Mouse (Mus musculus): ENCODE measurements around the gene Dhx58. TPM values are rescaled to one million over a fixed set of nuclear protein-coding genes. Genes with fewer than 3 reads are reported as not detected.
A peak's percentile ranks its signal among the peaks of the same experiment; 100 is the strongest.

Dhx58 gene
- polyA plus RNA-seq, 1 experiment = 34.6 TPM

- no peak for TF ChIP-seq CTCF (IDR thresholded peaks at IDR 0.05; ENCODE audit: control insufficient read depth, insufficient read depth, low read length)
- TF ChIP-seq POLR2A (IDR thresholded peaks at IDR 0.05; ENCODE audit: borderline replicate concordance, control insufficient read depth, low read depth, low read length) = no peak
- WGBS = 32% methylated on average over 5 of the region's 5 CpGs
- peak overlapping the region; percentile 27; the same call in 1 of the 2 replicates for H3K27ac ChIP-seq (ENCODE audit: control insufficient read depth, insufficient read depth, low read depth, low read length, poor library complexity)
- peaks cover 18% of the 10 kb centered on the region for H3K4me1 ChIP-seq (ENCODE audit: control insufficient read depth, insufficient read depth, low read length)
- no peak overlapping the region for H3K4me3 ChIP-seq (replicated peaks; ENCODE audit: control insufficient read depth, low read depth, low read length)
These were observed 16.3 kb upstream of the Dhx58 start for GRCm38 (mm10) chr11:100720345-100720744.

GRCm38 (mm10) chr11:100719893-100720292 is 15.8 kb upstream of the Dhx58 start:
- 83% methylated on average over 11 of the region's 11 CpGs for WGBS
- no peak overlapping the region for H3K4me3 ChIP-seq (replicated peaks; ENCODE audit: control insufficient read depth, low read depth, low read length)
- peaks cover 14% of the 10 kb centered on the region for H3K4me1 ChIP-seq (ENCODE audit: control insufficient read depth, insufficient read depth, low read length)
- no peak for TF ChIP-seq CTCF (IDR thresholded peaks at IDR 0.05; ENCODE audit: control insufficient read depth, insufficient read depth, low read length)
- TF ChIP-seq POLR2A (IDR thresholded peaks at IDR 0.05; ENCODE audit: borderline replicate concordance, control insufficient read depth, low read depth, low read length) = no peak
- H3K27ac ChIP-seq (ENCODE audit: control insufficient read depth, insufficient read depth, low read depth, low read length, poor library complexity) = no peak overlapping the region

GRCm38 (mm10) chr11:100719312-100719711 is 15.2 kb upstream of the Dhx58 start:
- TF ChIP-seq CTCF (IDR thresholded peaks at IDR 0.05; ENCODE audit: control insufficient read depth, insufficient read depth, low read length) = no peak
- no peak for TF ChIP-seq POLR2A (IDR thresholded peaks at IDR 0.05; ENCODE audit: borderline replicate concordance, control insufficient read depth, low read depth, low read length)
- WGBS = 61% methylated on average over 3 of the region's 3 CpGs
- H3K4me1 ChIP-seq (ENCODE audit: control insufficient read depth, insufficient read depth, low read length) = peaks cover 12% of the 10 kb centered on the region
- no peak overlapping the region for H3K27ac ChIP-seq (ENCODE audit: control insufficient read depth, insufficient read depth, low read depth, low read length, poor library complexity)
- H3K4me3 ChIP-seq (replicated peaks; ENCODE audit: control insufficient read depth, low read depth, low read length) = no peak overlapping the region

GRCm38 (mm10) chr11:100718866-100719265 is 14.8 kb upstream of the Dhx58 start:
- Histone ChIP-seq H3K4me1 (ENCODE audit: control insufficient read depth, insufficient read depth, low read length) (peaks cover 12% of the 10 kb centered on the region), H3K27ac (ENCODE audit: control insufficient read depth, insufficient read depth, low read depth, low read length, poor library complexity) (no peak overlapping the region), H3K4me3 (replicated peaks; ENCODE audit: control insufficient read depth, low read depth, low read length) (no peak overlapping the region)
- TF ChIP-seq POLR2A (IDR thresholded peaks at IDR 0.05; ENCODE audit: borderline replicate concordance, control insufficient read depth, low read depth, low read length) (no peak), CTCF (IDR thresholded peaks at IDR 0.05; ENCODE audit: control insufficient read depth, insufficient read depth, low read length) (no peak)
- WGBS = 84% methylated on average over 4 of the region's 4 CpGs

GRCm38 (mm10) chr11:100718462-100718861 is 14.4 kb upstream of the Dhx58 start:
- Histone ChIP-seq H3K4me3 (replicated peaks; ENCODE audit: control insufficient read depth, low read depth, low read length) (no peak overlapping the region), H3K4me1 (ENCODE audit: control insufficient read depth, insufficient read depth, low read length) (peaks cover 13% of the 10 kb centered on the region), H3K27ac (ENCODE audit: control insufficient read depth, insufficient read depth, low read depth, low read length, poor library complexity) (no peak overlapping the region)
- TF ChIP-seq CTCF (IDR thresholded peaks at IDR 0.05; ENCODE audit: control insufficient read depth, insufficient read depth, low read length) = no peak
- TF ChIP-seq POLR2A (IDR thresholded peaks at IDR 0.05; ENCODE audit: borderline replicate concordance, control insufficient read depth, low read depth, low read length) = no peak
- 94% methylated on average over 7 of the region's 7 CpGs for WGBS

GRCm38 (mm10) chr11:100716649-100717048 is 12.6 kb upstream of the Dhx58 start:
- H3K4me3 ChIP-seq (replicated peaks; ENCODE audit: control insufficient read depth, low read depth, low read length) = no peak overlapping the region
- 89% methylated on average over 3 of the region's 3 CpGs for WGBS
- H3K4me1 ChIP-seq (ENCODE audit: control insufficient read depth, insufficient read depth, low read length) = peaks cover 8% of the 10 kb centered on the region; the same call in 1 of the 2 replicates
- TF ChIP-seq CTCF (IDR thresholded peaks at IDR 0.05; ENCODE audit: control insufficient read depth, insufficient read depth, low read length) (no peak), POLR2A (IDR thresholded peaks at IDR 0.05; ENCODE audit: borderline replicate concordance, control insufficient read depth, low read depth, low read length) (no peak)
- no peak overlapping the region for H3K27ac ChIP-seq (ENCODE audit: control insufficient read depth, insufficient read depth, low read depth, low read length, poor library complexity)

- peaks cover 5% of the 10 kb centered on the region; the same call in 1 of the 2 replicates for H3K4me1 ChIP-seq (ENCODE audit: control insufficient read depth, insufficient read depth, low read length)
- 92% methylated on average over 6 of the region's 6 CpGs for WGBS
These were observed 10.9 kb upstream of the Dhx58 start for GRCm38 (mm10) chr11:100714948-100715347.

GRCm38 (mm10) chr11:100714534-100714915 is 10.5 kb upstream of the Dhx58 start:
- WGBS = 43% methylated on average over 6 of the region's 6 CpGs
- Histone ChIP-seq H3K4me1 (ENCODE audit: control insufficient read depth, insufficient read depth, low read length) (peaks cover 5% of the 10 kb centered on the region; the same call in 1 of the 2 replicates), H3K4me3 (replicated peaks; ENCODE audit: control insufficient read depth, low read depth, low read length) (peak overlapping the region; percentile 0), H3K27ac (ENCODE audit: control insufficient read depth, insufficient read depth, low read depth, low read length, poor library complexity) (peak overlapping the region; percentile 78)
- TF ChIP-seq POLR2A (IDR thresholded peaks at IDR 0.05; ENCODE audit: borderline replicate concordance, control insufficient read depth, low read depth, low read length) = no peak
- TF ChIP-seq CTCF (IDR thresholded peaks at IDR 0.05; ENCODE audit: control insufficient read depth, insufficient read depth, low read length) = peak; percentile 93

More at GRCm38 (mm10) chr11:100714948-100715347, 10.9 kb upstream of the Dhx58 start:
- H3K27ac ChIP-seq (ENCODE audit: control insufficient read depth, insufficient read depth, low read depth, low read length, poor library complexity) = no peak overlapping the region
- TF ChIP-seq POLR2A (IDR thresholded peaks at IDR 0.05; ENCODE audit: borderline replicate concordance, control insufficient read depth, low read depth, low read length) (no peak), CTCF (IDR thresholded peaks at IDR 0.05; ENCODE audit: control insufficient read depth, insufficient read depth, low read length) (no peak)
- no peak overlapping the region for H3K4me3 ChIP-seq (replicated peaks; ENCODE audit: control insufficient read depth, low read depth, low read length)

Data from bone marrow, adult 2 months (tissue).